Mouse (Mus musculus): ENCODE results near the gene Klrc2. TPM values are rescaled to one million over a fixed set of nuclear protein-coding genes. Genes with fewer than 3 reads are reported as not detected.
"Not testable (repeated sequence)": the region's sequence is repeated elsewhere in the genome, so short reads cannot be mapped to it uniquely, and the experiment has no call there.

Gene Klrc2
- 0.65 and 0.81 TPM in 2 replicates for total RNA-seq (2014; rRNA removed)
- not detected in 2 replicates for polyA plus RNA-seq (2012; rRNA removed)

GRCm38 (mm10) chr6:129660589-129660988 is at the start of gene Klrc2:
TSS of gene Klrc2 (minus strand) at chr6:129660689.
- WGBS = 67% methylated on average over 4 of the region's 4 CpGs
- H3K36me3 ChIP-seq (ENCODE audit: control insufficient read depth, insufficient read depth, low read length); H3K27me3 ChIP-seq (ENCODE audit: control insufficient read depth, insufficient read depth, low read length); H3K27ac ChIP-seq (replicated peaks; ENCODE audit: insufficient read depth, low read depth, low read length); DNase-seq (ENCODE audit: extremely low read depth, low read depth, low spot score); H3K9ac ChIP-seq (ENCODE audit: low read depth, low read length); H3K4me1 ChIP-seq (ENCODE audit: control insufficient read depth, insufficient read depth, low read length); H3K79me2 ChIP-seq (ENCODE audit: control insufficient read depth, insufficient read depth, low read length); H3K4me3 ChIP-seq (ENCODE audit: insufficient read depth, low read depth, low read length): not testable (repeated sequence)

- not testable (repeated sequence) for H3K4me3 ChIP-seq (ENCODE audit: insufficient read depth, low read depth, low read length)
Measured at GRCm38 (mm10) chr6:129691436-129691835, 30.9 kb upstream of the Klrc2 start.

GRCm38 (mm10) chr6:129680379-129680778 is 19.9 kb upstream of the Klrc2 start:
- 68% methylated on average over 1 of the region's 1 CpGs for WGBS
- peak; percentile 8 for DNase-seq (ENCODE audit: extremely low read depth, low read depth, low spot score)

More at GRCm38 (mm10) chr6:129691436-129691835, 30.9 kb upstream of the Klrc2 start:
- H3K9ac ChIP-seq (ENCODE audit: low read depth, low read length); H3K27ac ChIP-seq (replicated peaks; ENCODE audit: insufficient read depth, low read depth, low read length); H3K79me2 ChIP-seq (ENCODE audit: control insufficient read depth, insufficient read depth, low read length); H3K4me1 ChIP-seq (ENCODE audit: control insufficient read depth, insufficient read depth, low read length); H3K27me3 ChIP-seq (ENCODE audit: control insufficient read depth, insufficient read depth, low read length); DNase-seq (ENCODE audit: extremely low read depth, low read depth, low spot score); H3K36me3 ChIP-seq (ENCODE audit: control insufficient read depth, insufficient read depth, low read length): not testable (repeated sequence)
- 66% methylated on average over 10 of the region's 10 CpGs for WGBS

GRCm38 (mm10) chr6:129678873-129679272 is 18.4 kb upstream of the Klrc2 start, which contains the start of gene Klrc1:
TSS of gene Klrc1 (minus strand) at chr6:129678973.
- Histone ChIP-seq H3K27me3 (ENCODE audit: control insufficient read depth, insufficient read depth, low read length) (no peaks in the 10 kb centered on the region), H3K9ac (ENCODE audit: low read depth, low read length) (no peak within 1 kb of the TSS), H3K36me3 (ENCODE audit: control insufficient read depth, insufficient read depth, low read length) (no peaks in the 10 kb centered on the region), H3K4me1 (ENCODE audit: control insufficient read depth, insufficient read depth, low read length) (no peaks in the 10 kb centered on the region), H3K27ac (replicated peaks; ENCODE audit: insufficient read depth, low read depth, low read length) (no peak within 1 kb of the TSS), H3K79me2 (ENCODE audit: control insufficient read depth, insufficient read depth, low read length) (no peaks in the 10 kb centered on the region), H3K4me3 (ENCODE audit: insufficient read depth, low read depth, low read length) (no peak within 1 kb of the TSS)
- DNase-seq (ENCODE audit: extremely low read depth, low read depth, low spot score) = no peak
- TF ChIP-seq CTCF (IDR thresholded peaks at IDR 0.05; ENCODE audit: low read depth, low read length) (no peak), POLR2A (IDR thresholded peaks at IDR 0.05; ENCODE audit: extremely low read depth, insufficient read depth, low read length) (no peak)
- 72% methylated on average over 3 of the region's 3 CpGs for WGBS

More at GRCm38 (mm10) chr6:129680379-129680778, 19.9 kb upstream of the Klrc2 start:
- Histone ChIP-seq H3K9ac (ENCODE audit: low read depth, low read length) (no peak overlapping the region), H3K79me2 (ENCODE audit: control insufficient read depth, insufficient read depth, low read length) (no peaks in the 10 kb centered on the region), H3K4me3 (ENCODE audit: insufficient read depth, low read depth, low read length) (no peak overlapping the region), H3K27ac (replicated peaks; ENCODE audit: insufficient read depth, low read depth, low read length) (no peak overlapping the region), H3K36me3 (ENCODE audit: control insufficient read depth, insufficient read depth, low read length) (no peaks in the 10 kb centered on the region), H3K4me1 (ENCODE audit: control insufficient read depth, insufficient read depth, low read length) (no peaks in the 10 kb centered on the region), H3K27me3 (ENCODE audit: control insufficient read depth, insufficient read depth, low read length) (no peaks in the 10 kb centered on the region)
- TF ChIP-seq CTCF (IDR thresholded peaks at IDR 0.05; ENCODE audit: low read depth, low read length) (no peak), POLR2A (IDR thresholded peaks at IDR 0.05; ENCODE audit: extremely low read depth, insufficient read depth, low read length) (no peak)

- not testable (repeated sequence) for H3K79me2 ChIP-seq (ENCODE audit: control insufficient read depth, insufficient read depth, low read length); H3K4me1 ChIP-seq (ENCODE audit: control insufficient read depth, insufficient read depth, low read length); H3K27ac ChIP-seq (replicated peaks; ENCODE audit: insufficient read depth, low read depth, low read length); H3K36me3 ChIP-seq (ENCODE audit: control insufficient read depth, insufficient read depth, low read length); H3K4me3 ChIP-seq (ENCODE audit: insufficient read depth, low read depth, low read length); DNase-seq (ENCODE audit: extremely low read depth, low read depth, low spot score); H3K9ac ChIP-seq (ENCODE audit: low read depth, low read length); H3K27me3 ChIP-seq (ENCODE audit: control insufficient read depth, insufficient read depth, low read length)
- WGBS = 60% methylated on average over 1 of the region's 3 CpGs
Measured at GRCm38 (mm10) chr6:129661301-129661700, 812 bp upstream of the Klrc2 start.

- H3K4me3 ChIP-seq (ENCODE audit: insufficient read depth, low read depth, low read length); H3K36me3 ChIP-seq (ENCODE audit: control insufficient read depth, insufficient read depth, low read length); H3K27me3 ChIP-seq (ENCODE audit: control insufficient read depth, insufficient read depth, low read length); DNase-seq (ENCODE audit: extremely low read depth, low read depth, low spot score); H3K27ac ChIP-seq (replicated peaks; ENCODE audit: insufficient read depth, low read depth, low read length); H3K79me2 ChIP-seq (ENCODE audit: control insufficient read depth, insufficient read depth, low read length); H3K9ac ChIP-seq (ENCODE audit: low read depth, low read length); H3K4me1 ChIP-seq (ENCODE audit: control insufficient read depth, insufficient read depth, low read length): not testable (repeated sequence)
- WGBS = 85% methylated on average over 2 of the region's 3 CpGs
Measured at GRCm38 (mm10) chr6:129644054-129644453, 16.4 kb downstream of the Klrc2 start.

- H3K4me1 ChIP-seq (ENCODE audit: control insufficient read depth, insufficient read depth, low read length); H3K4me3 ChIP-seq (ENCODE audit: insufficient read depth, low read depth, low read length); H3K27ac ChIP-seq (replicated peaks; ENCODE audit: insufficient read depth, low read depth, low read length); H3K79me2 ChIP-seq (ENCODE audit: control insufficient read depth, insufficient read depth, low read length); DNase-seq (ENCODE audit: extremely low read depth, low read depth, low spot score); H3K9ac ChIP-seq (ENCODE audit: low read depth, low read length); H3K27me3 ChIP-seq (ENCODE audit: control insufficient read depth, insufficient read depth, low read length); H3K36me3 ChIP-seq (ENCODE audit: control insufficient read depth, insufficient read depth, low read length): not testable (repeated sequence)
- 82% methylated on average over 3 of the region's 3 CpGs for WGBS
Measured at GRCm38 (mm10) chr6:129643237-129643636, 17.3 kb downstream of the Klrc2 start, which contains the start of gene Klrc3. TSS of gene Klrc3 (minus strand) at chr6:129643337.

GRCm38 (mm10) chr6:129631046-129631445 is 29.4 kb downstream of the Klrc2 start:
- not testable (repeated sequence) for H3K79me2 ChIP-seq (ENCODE audit: control insufficient read depth, insufficient read depth, low read length); H3K4me1 ChIP-seq (ENCODE audit: control insufficient read depth, insufficient read depth, low read length); H3K4me3 ChIP-seq (ENCODE audit: insufficient read depth, low read depth, low read length); H3K9ac ChIP-seq (ENCODE audit: low read depth, low read length); H3K27ac ChIP-seq (replicated peaks; ENCODE audit: insufficient read depth, low read depth, low read length); H3K27me3 ChIP-seq (ENCODE audit: control insufficient read depth, insufficient read depth, low read length); H3K36me3 ChIP-seq (ENCODE audit: control insufficient read depth, insufficient read depth, low read length); DNase-seq (ENCODE audit: extremely low read depth, low read depth, low spot score)
- WGBS = 72% methylated on average over 2 of the region's 2 CpGs

All from liver, adult 2 months (tissue).